In the genomic region with DNA sequence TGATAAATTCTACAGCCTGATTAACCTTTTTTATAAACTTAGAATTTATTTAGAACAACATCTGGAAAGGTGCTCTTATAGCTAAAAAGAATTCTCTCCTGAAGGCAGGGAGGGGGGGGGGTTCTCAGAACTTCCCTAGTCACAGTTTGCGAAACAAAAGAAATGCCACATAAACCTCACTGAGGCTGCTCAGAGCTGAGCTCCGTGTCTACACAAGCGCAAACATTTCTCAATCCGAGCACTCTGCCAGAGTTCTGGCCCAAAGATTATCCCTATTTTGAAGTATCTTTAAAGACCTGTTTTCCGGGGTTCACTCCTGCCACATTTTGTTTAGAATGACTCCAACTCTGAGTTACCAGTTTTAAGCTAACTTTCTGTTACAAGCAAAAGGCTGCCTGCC, we compare ENCODE assay signal across 25 mouse cellular contexts. TPM values are rescaled to one million over a fixed set of nuclear protein-coding genes. Genes with fewer than 3 reads are reported as not detected.
"Had no signal": no experiment of that assay in that cellular context is flagged by ENCODE, and none has a peak within 500 bp of the region (broad histone marks: within the 10 kb centered on the region; RNA-seq: fewer than 3 reads in every experiment).

No protein-coding gene starts in this region.

- ATAC-seq: intestine, embryonic 15.5 days; midbrain, embryonic 15.5 days had no signal

- H3K27ac ChIP-seq: intestine, embryonic 15.5 days; kidney, embryonic 15.5 days; layer of hippocampus, adult 2 months; left cerebral cortex, adult 2 months; limb, embryonic 12.5 days; limb, embryonic 15.5 days; liver, embryonic 13.5 days; midbrain, embryonic 12.5 days; midbrain, embryonic 15.5 days; neural tube, embryonic 13.5 days; stomach, embryonic 15.5 days had no signal

- DNase-seq: kidney, adult 11 months; kidney, adult 8-10 months; kidney, postnatal 14 days; left cerebral cortex, postnatal 4 days; liver, embryonic 13.5 days; lung, adult 2 months; retina, postnatal 1 day; right cerebral cortex, postnatal 25 days; spleen, adult 18-20 months; thymus, postnatal 25 days had no signal

- H3K4me1 ChIP-seq: intestine, embryonic 15.5 days; kidney, embryonic 15.5 days; limb, embryonic 12.5 days; limb, embryonic 15.5 days; liver, embryonic 13.5 days; midbrain, embryonic 12.5 days; midbrain, embryonic 15.5 days; neural tube, embryonic 13.5 days; stomach, embryonic 15.5 days had no signal

- H3K4me3 ChIP-seq: intestine, embryonic 15.5 days; kidney, embryonic 15.5 days; layer of hippocampus, adult 2 months; left cerebral cortex, adult 2 months; limb, embryonic 12.5 days; limb, embryonic 15.5 days; liver, embryonic 13.5 days; midbrain, embryonic 12.5 days; midbrain, embryonic 15.5 days; myocyte; neural tube, embryonic 13.5 days; stomach, embryonic 15.5 days had no signal

RNA-seq across cellular contexts. Expression of gene Ncr1, which starts 44.9 kb away (rescaled TPM):
- total RNA-seq: layer of hippocampus, adult 2 months; layer of hippocampus, postnatal 36 days; left cerebral cortex, adult 2 months; left cerebral cortex, postnatal 14 days; left cerebral cortex, postnatal 4 days had no signal
- polyA plus RNA-seq: kidney, embryonic 15.5 days; limb, embryonic 12.5 days; limb, embryonic 15.5 days; liver, embryonic 13.5 days; lung, embryonic 16.5 days; midbrain, embryonic 12.5 days; midbrain, embryonic 15.5 days; myocyte; neural tube, embryonic 13.5 days had no signal

RNA-seq across cellular contexts. Expression of gene Lilra5, which starts 55.1 kb away (rescaled TPM):
- total RNA-seq: layer of hippocampus, adult 2 months; layer of hippocampus, postnatal 36 days; left cerebral cortex, adult 2 months; left cerebral cortex, postnatal 14 days; left cerebral cortex, postnatal 4 days had no signal
- polyA plus RNA-seq: limb, embryonic 12.5 days; midbrain, embryonic 12.5 days; myocyte; neural tube, embryonic 13.5 days; thymus, postnatal 0 days had no signal
